Mouse (Mus musculus): ENCODE data around the gene Tuba1c.
A peak's percentile ranks its signal among the peaks of the same experiment; 100 is the strongest.

Gene Tuba1c

GRCm38 (mm10) chr15:98996840-98997239 is 32.9 kb upstream of the Tuba1c start:
- no peak for DNase-seq

DNA sequence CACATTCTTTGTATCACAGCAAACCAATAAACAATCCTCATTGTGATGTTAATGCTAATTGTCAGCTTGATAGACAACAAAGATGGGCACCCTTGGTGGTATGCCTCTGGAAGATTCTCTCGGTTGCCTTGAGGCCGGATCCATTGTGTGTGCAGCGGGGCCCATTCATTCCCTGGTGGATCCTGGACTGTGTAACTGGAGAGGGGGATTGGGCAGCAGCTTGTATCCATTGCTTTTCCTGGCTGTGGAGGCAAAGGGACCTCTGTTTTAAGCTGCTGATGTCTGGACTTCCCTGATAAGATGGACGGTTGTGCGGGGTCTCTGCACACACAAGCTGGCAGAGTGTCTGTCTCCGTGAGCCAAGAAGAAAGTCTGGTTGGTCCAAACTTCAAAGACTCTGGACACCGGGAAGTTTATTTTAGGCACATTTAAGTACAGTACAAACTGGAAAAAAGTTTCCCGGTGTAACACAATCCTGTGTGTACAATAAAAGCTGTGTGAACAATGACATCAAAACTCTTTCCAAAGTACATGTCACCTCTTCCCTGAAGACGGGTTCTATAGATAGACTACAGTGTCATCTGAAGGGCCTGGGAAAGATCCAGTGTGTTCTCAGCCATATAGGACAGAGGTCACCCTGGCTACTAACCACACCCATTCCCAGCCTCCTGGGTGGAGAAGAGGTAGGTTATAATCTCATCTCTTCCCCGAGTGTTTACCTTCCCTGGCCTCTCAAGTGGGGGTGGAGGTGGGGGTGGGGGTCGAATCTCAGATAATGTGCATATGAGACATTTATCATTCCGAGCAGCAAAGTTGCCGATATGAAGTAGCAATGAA is 31.5 kb upstream of the Tuba1c start:
- no peak for DNase-seq

DNA sequence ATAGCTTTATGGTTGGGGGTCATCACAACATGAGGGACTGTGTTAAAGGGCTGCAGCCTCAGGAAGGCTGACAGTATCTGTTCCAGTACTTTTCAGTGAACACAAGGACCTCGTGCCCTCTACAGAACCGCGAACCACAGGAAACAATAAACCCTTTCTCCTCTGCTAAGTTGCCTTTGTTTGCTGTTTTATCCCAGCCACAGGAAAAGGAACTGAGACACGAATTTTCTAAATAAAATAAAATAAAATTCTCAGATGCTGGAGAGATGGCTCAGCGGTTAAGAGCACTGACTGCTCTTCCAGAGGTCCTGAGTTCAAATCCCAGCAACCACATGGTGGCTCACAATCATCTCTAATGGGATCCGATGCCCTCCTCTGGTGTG is 30.9 kb upstream of the Tuba1c start:
- DNase-seq: no peak

DNA sequence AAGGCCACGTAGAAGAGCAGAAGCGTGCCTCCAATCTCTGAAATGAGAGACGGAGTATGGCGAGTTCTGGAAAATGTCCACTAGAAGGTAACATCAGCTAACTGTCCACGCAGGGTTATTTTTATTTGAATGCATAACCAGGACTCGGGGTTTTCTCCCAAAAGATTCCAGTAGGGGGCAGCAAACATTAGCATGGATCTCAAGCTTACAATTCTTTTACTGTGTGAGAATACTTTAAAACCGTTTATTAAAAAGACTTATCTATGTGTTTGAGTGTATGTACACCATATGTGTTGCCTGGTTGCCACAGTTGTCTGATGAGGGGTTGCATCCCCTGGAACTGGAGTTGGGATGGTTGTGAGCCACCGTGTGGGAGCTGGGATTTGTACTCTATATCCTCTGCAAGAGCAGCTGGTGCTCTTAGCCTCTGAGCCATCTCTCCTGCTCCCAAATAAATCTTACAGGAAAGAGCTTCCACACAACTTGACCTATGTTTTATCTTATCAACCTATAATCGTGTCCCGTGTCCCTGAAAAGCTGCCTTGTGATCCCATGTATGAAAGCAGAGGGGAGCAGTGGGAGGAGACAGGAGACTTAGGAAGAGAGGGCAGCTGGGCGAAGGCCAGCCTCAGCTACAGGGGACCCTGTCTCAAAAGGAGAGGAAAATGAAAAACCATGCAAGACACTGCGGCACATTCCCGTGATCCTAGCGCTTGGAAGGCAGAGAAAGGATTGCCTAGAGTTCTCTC is 29.0 kb upstream of the Tuba1c start:
- DNase-seq: peak; percentile 53

DNA sequence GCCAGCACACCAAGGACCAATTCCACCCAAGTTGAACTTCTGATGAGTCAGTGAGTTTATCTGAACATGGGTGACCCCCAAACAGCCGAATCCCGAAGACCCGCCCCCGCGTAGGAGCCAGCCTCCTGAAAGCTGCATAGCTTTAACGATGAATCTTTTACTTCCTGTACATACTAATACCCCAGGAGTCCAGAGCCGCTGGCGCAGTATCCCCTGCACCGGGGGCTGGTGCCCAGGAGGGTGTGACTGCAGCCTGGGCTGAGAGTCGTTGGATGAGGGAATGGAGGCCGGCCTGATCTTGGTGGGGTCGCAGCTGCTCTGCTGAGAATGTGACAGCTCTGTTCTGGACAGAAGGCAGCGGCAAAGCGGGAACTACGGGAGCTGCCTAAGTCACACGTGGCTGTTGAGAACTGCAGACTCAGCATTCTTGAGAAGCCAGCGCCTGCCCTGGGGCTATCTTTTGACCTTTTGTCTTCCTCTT is 28.2 kb upstream of the Tuba1c start:
- no peak for DNase-seq

GRCm38 (mm10) chr15:99003600-99003999 is 26.1 kb upstream of the Tuba1c start:
- no peak for DNase-seq

- no peak for DNase-seq
Measured at GRCm38 (mm10) chr15:99008801-99009241, 20.9 kb upstream of the Tuba1c start.

DNA sequence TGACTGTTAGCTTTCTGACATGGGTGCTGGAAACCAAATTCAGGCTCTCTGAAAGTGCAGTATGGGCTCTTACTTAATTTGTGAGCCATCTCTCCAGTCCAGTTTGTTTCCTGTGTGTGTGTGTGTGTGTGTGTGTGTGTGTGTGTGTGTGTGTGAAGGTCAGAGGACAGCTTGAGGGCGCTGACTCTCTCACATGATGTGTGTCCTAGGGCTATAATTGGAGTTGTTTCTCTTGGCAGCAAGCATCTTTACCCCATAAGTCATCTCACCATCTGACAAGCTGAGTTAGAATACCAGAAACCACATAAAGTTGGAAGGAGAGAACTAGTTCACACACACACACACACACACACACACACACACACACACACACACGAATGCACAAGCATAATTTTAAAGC is 18.8 kb upstream of the Tuba1c start:
- DNase-seq: no peak

DNA sequence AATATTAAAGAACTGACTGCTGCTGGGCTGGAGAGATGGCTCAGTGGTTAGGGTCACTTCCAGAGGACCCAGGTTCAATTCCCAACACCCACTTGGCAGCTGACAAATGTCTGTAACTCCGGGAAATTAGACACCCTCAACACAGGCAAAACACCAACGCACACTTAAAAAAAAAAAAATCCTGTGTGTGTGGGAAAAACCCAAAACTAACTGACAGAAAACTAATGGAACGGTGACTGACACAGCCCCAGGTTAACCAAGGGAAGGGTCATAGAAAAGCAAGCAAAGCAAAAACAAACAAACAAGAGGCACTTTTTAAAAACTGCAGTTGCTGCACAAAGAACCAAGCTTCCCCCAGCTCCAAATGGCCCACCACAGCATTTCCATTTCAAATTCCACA is 17.7 kb upstream of the Tuba1c start:
- DNase-seq: no peak

- no peak for DNase-seq
Measured at GRCm38 (mm10) chr15:99014496-99015030, 15.1 kb upstream of the Tuba1c start.

GRCm38 (mm10) chr15:99017355-99017761 is 12.3 kb upstream of the Tuba1c start:
- no peak for DNase-seq

GRCm38 (mm10) chr15:99017986-99018385 is 11.7 kb upstream of the Tuba1c start:
- DNase-seq: no peak

- DNase-seq: no peak
Measured at GRCm38 (mm10) chr15:99018630-99019029, 11.1 kb upstream of the Tuba1c start.

DNA sequence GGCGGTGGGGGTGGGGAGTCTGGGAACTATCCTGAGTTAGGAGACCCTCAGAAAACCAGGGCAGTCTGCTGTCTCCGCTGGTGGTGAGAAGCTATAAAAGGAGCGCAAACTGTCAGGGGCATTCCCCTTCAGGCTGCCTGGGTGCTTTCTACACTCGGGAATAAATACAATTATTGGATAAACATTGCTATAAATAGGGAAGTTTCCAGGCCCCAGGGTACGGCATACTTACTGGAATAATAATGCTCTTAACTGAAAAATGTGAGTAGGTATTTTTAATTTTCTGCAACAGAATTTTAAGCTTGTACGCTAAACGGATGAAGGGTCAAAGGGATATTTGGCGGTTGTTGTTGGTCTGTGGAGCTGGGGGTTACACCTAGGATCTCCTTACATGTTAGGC is 10.3 kb upstream of the Tuba1c start:
- no peak for DNase-seq

DNA sequence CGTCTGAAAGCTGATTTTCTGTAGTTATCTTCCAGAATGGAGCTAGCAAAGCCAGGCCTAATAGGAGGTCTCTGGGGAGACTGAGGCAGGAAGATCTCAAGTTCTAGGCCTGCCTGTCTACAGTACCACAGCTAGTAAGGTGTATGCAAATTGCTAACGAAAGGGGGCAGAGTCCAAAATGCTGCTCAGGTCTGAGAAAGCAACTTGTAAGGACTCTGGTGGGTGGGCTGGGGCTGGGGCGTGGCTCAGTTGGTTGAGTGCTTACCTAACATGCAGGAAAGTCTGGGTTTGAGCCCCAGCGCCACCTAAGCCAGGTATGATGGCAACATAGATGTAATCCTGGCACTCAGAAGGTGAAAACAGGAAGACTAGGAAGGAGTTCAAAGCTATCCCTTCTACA is 9.5 kb upstream of the Tuba1c start:
- no peak for DNase-seq

DNA sequence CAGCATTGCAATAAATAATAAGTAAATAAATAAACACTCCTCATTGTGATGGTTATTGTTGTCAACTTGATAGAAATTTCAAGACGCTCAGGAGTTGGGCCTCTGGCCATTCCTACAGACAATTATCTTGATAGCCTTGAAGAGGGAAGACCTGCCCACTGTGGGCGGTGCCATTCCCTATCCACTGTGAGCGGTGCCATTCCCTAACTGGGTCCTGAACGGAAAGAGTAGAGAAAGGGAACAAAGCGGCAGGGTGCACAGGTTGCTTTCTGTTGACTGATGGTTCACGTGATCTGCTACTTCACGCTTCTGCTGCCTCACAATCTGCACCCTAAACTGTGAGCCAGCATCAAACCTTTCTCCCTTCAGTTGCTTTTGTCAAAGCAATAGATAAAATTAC is 8.4 kb upstream of the Tuba1c start:
- no peak for DNase-seq

DNA sequence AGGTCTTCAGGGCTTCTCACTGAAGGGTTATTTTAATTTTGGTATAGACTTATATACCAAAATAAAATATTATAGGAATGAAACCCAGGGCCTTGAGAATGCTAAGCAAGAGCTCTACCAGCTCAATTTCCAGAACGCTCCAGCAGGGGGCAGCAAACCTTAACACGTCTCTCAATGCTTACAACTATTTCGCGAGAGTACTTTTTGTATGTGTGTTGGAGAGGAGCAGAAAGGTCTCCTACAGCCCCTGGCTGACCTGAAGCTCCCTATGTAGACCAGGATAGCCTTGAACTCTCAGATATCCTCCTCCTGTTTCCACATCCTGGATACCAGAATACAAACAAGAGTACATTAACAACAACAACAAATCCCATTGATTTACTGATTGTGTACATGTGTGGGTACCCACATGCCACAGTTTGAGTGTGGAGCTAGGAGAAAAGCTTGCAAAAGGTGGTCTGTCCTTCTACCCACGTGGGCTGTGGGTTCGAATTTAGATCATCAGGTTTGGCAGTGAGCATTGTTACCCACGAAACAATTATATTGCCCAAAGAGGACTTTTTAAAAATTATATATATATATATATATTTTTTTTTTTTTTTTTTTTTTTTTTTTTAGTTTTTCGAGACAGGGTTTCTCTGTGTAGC is 4.9 kb upstream of the Tuba1c start:
- peak; percentile 90 for DNase-seq

GRCm38 (mm10) chr15:99025414-99025813 is 4.3 kb upstream of the Tuba1c start:
- no peak for DNase-seq

DNA sequence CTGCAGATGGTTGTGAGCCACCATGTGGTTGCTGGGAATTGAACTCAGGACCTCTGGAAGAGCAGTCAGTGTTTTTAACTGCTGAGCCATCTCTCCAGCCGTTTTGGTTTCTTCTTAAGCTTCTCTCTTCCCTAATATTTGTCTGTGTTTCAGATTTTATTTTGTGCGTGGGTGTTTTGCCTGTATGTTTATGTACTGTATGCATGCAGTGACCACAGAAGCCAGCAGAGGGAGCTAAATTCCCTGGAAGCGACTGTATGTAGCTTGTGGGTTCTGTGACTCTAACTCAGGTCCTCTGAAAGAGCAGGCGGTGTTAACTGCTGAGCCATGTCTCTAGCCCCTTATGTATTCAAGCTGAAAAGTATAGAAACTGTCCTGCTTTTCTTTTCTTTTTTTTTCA is 3.4 kb upstream of the Tuba1c start:
- peak; percentile 28 for DNase-seq

DNA sequence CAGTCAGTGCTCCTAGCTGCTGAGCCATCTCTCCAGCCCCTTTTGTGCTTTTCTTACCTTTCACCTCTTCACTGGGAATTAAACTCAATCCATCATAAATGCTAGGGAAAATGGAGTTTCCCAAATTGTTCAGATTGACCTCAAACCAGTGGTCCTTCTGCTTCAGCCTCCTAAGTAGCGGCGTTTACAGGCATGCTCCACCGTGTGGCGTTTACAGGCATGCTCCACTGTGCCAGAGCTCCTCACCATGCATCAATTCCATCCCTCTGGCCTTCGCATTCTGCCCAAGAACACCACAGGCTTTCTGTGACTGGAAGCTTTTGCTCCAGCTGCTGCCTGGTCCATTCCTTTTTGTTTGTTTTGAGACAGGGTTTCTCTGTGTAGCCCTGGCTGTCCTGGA is 2.6 kb upstream of the Tuba1c start:
- no peak for DNase-seq

- DNase-seq: no peak
Measured at GRCm38 (mm10) chr15:99028874-99029458, 725 bp upstream of the Tuba1c start.

- DNase-seq: no peak
Measured at GRCm38 (mm10) chr15:99030585-99031387, 1.1 kb downstream of the Tuba1c start.
